Mouse (Mus musculus): ENCODE measurements around the gene Lmod3. TPM values are rescaled to one million over a fixed set of nuclear protein-coding genes. Genes with fewer than 3 reads are reported as not detected.

Gene Lmod3
- polyA plus RNA-seq, 1 experiment from 2014 or later: 0.08 TPM

GRCm38 (mm10) chr6:97240092-97240491, 12.5 kb downstream of the Lmod3 start:
- Histone ChIP-seq H3K4me3 (ENCODE audit: low read depth, low read length) (no peak overlapping the region), H3K9me3 (ENCODE audit: control insufficient read depth) (0 out of 2 replicates have a peak, but pooled peaks cover 3% of the 10 kb centered on the region), H3K9ac (ENCODE audit: low read depth, low read length) (no peak overlapping the region), H3K36me3 (ENCODE audit: control insufficient read depth, insufficient read depth) (no peaks in the 10 kb centered on the region), H3K4me1 (replicated peaks; ENCODE audit: control insufficient read depth, insufficient read depth, low read length) (no peaks in the 10 kb centered on the region), H3K4me2 (replicated peaks; ENCODE audit: low read depth) (no peak overlapping the region), H3K27ac (ENCODE audit: low read depth, low read length) (no peak overlapping the region), H3K27me3 (replicated peaks; ENCODE audit: control insufficient read depth, insufficient read depth, low read length) (no peaks in the 10 kb centered on the region)
- ATAC-seq: no peak
- TF ChIP-seq CTCF (IDR thresholded peaks at IDR 0.05; ENCODE audit: low read depth): no peak
- 91% methylated on average over 5 of the region's 5 CpGs for WGBS

DNA sequence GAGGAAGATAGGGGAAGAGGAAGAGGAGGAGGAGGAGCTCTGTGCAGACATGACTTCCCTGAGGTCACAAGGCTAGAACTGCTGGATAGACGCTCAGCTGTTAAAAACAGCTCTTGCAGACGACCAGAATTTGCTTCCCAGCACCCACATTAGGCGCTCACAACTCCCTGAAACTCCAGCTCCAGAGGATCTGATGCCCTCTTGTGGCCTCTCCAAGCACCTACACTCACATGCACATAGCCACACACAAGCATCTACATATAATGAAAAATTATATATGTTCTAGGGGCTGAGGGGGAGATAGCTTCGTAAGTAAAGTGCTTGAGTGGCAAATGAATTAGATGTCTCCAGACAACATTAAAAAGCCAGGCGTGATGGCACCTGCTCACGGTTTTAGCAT, 13.2 kb downstream of the Lmod3 start:
- ATAC-seq: no peak
- H3K4me2 ChIP-seq (replicated peaks; ENCODE audit: low read depth): no peak overlapping the region
- H3K9ac ChIP-seq (ENCODE audit: low read depth, low read length): no peak overlapping the region
- H3K4me1 ChIP-seq (replicated peaks; ENCODE audit: control insufficient read depth, insufficient read depth, low read length): no peaks in the 10 kb centered on the region
- WGBS: 94% methylated on average over 6 of the region's 6 CpGs
- H3K27ac ChIP-seq (ENCODE audit: low read depth, low read length): no peak overlapping the region
- no peaks in the 10 kb centered on the region for H3K27me3 ChIP-seq (replicated peaks; ENCODE audit: control insufficient read depth, insufficient read depth, low read length)
- 0 out of 2 replicates have a peak, but pooled peaks cover 3% of the 10 kb centered on the region for H3K9me3 ChIP-seq (ENCODE audit: control insufficient read depth)
- no peak; the same call in 1 of the 2 replicates for TF ChIP-seq CTCF (IDR thresholded peaks at IDR 0.05; ENCODE audit: low read depth)
- no peaks in the 10 kb centered on the region for H3K36me3 ChIP-seq (ENCODE audit: control insufficient read depth, insufficient read depth)
- no peak overlapping the region for H3K4me3 ChIP-seq (ENCODE audit: low read depth, low read length)

DNA sequence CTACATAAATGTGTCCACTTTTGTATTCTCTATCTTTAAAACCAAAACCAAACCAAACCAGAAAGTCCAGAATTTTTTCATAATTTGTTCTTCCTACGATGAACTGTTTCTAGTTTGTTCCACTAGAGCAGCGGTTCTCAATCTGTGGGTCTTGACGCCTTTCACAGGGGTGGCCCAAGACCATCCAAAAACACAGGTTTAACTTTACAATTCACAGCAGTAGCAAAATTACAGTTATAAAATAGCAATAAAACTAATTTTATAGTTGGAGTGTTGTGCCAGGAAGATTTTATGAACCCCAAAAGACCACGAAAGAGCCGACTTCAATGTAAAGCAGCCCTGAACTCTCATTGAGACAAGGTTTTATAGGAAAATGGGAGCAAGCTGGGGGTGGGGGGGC, 16.5 kb downstream of the Lmod3 start:
- no peak for ATAC-seq
- no peaks in the 10 kb centered on the region for H3K27me3 ChIP-seq (replicated peaks; ENCODE audit: control insufficient read depth, insufficient read depth, low read length)
- H3K4me3 ChIP-seq (ENCODE audit: low read depth, low read length): no peak overlapping the region
- H3K4me1 ChIP-seq (replicated peaks; ENCODE audit: control insufficient read depth, insufficient read depth, low read length): no peaks in the 10 kb centered on the region
- H3K27ac ChIP-seq (ENCODE audit: low read depth, low read length): no peak overlapping the region
- 89% methylated on average over 5 of the region's 5 CpGs for WGBS
- no peak for TF ChIP-seq CTCF (IDR thresholded peaks at IDR 0.05; ENCODE audit: low read depth)
- no peak overlapping the region for H3K9ac ChIP-seq (ENCODE audit: low read depth, low read length)
- H3K9me3 ChIP-seq (ENCODE audit: control insufficient read depth): 0 out of 2 replicates have a peak, but pooled peaks cover 3% of the 10 kb centered on the region
- no peak overlapping the region for H3K4me2 ChIP-seq (replicated peaks; ENCODE audit: low read depth)
- H3K36me3 ChIP-seq (ENCODE audit: control insufficient read depth, insufficient read depth): peaks cover 21% of the 10 kb centered on the region

- no peak overlapping the region for H3K27ac ChIP-seq (ENCODE audit: low read depth, low read length)
- H3K36me3 ChIP-seq (ENCODE audit: control insufficient read depth, insufficient read depth): peaks cover 29% of the 10 kb centered on the region
- no peak for ATAC-seq
- no peak overlapping the region for H3K9ac ChIP-seq (ENCODE audit: low read depth, low read length)
- no peaks in the 10 kb centered on the region for H3K27me3 ChIP-seq (replicated peaks; ENCODE audit: control insufficient read depth, insufficient read depth, low read length)
- 77% methylated on average over 7 of the region's 7 CpGs for WGBS
- no peaks in the 10 kb centered on the region for H3K4me1 ChIP-seq (replicated peaks; ENCODE audit: control insufficient read depth, insufficient read depth, low read length)
- H3K9me3 ChIP-seq (ENCODE audit: control insufficient read depth): 0 out of 2 replicates have a peak, but pooled peaks cover 3% of the 10 kb centered on the region
- H3K4me2 ChIP-seq (replicated peaks; ENCODE audit: low read depth): no peak overlapping the region
- TF ChIP-seq CTCF (IDR thresholded peaks at IDR 0.05; ENCODE audit: low read depth): no peak
- no peak overlapping the region for H3K4me3 ChIP-seq (ENCODE audit: low read depth, low read length)
Observed at GRCm38 (mm10) chr6:97234911-97235668, 17.5 kb downstream of the Lmod3 start.

GRCm38 (mm10) chr6:97227067-97227847, 25.3 kb downstream of the Lmod3 start:
- no peak overlapping the region for H3K9ac ChIP-seq (ENCODE audit: low read depth, low read length)
- no peak overlapping the region for H3K27ac ChIP-seq (ENCODE audit: low read depth, low read length)
- H3K4me3 ChIP-seq (ENCODE audit: low read depth, low read length): no peak overlapping the region
- peaks cover 32% of the 10 kb centered on the region for H3K36me3 ChIP-seq (ENCODE audit: control insufficient read depth, insufficient read depth)
- no peak for ATAC-seq
- no peaks in the 10 kb centered on the region for H3K9me3 ChIP-seq (ENCODE audit: control insufficient read depth)
- H3K4me1 ChIP-seq (replicated peaks; ENCODE audit: control insufficient read depth, insufficient read depth, low read length): no peaks in the 10 kb centered on the region; the same call in 1 of the 2 replicates
- 96% methylated on average over 9 of the region's 9 CpGs for WGBS
- no peak overlapping the region for H3K4me2 ChIP-seq (replicated peaks; ENCODE audit: low read depth)
- H3K27me3 ChIP-seq (replicated peaks; ENCODE audit: control insufficient read depth, insufficient read depth, low read length): no peaks in the 10 kb centered on the region
- TF ChIP-seq CTCF (IDR thresholded peaks at IDR 0.05; ENCODE audit: low read depth): no peak

- Histone ChIP-seq H3K4me3 (ENCODE audit: low read depth, low read length) (no peak overlapping the region), H3K4me1 (replicated peaks; ENCODE audit: control insufficient read depth, insufficient read depth, low read length) (no peaks in the 10 kb centered on the region; the same call in 1 of the 2 replicates), H3K27ac (ENCODE audit: low read depth, low read length) (no peak overlapping the region), H3K27me3 (replicated peaks; ENCODE audit: control insufficient read depth, insufficient read depth, low read length) (no peaks in the 10 kb centered on the region), H3K9me3 (ENCODE audit: control insufficient read depth) (no peaks in the 10 kb centered on the region), H3K9ac (ENCODE audit: low read depth, low read length) (no peak overlapping the region), H3K4me2 (replicated peaks; ENCODE audit: low read depth) (no peak overlapping the region), H3K36me3 (ENCODE audit: control insufficient read depth, insufficient read depth) (peaks cover 27% of the 10 kb centered on the region)
- WGBS: 83% methylated on average over 1 of the region's 1 CpGs
- no peak for TF ChIP-seq CTCF (IDR thresholded peaks at IDR 0.05; ENCODE audit: low read depth)
- ATAC-seq: no peak
Observed at GRCm38 (mm10) chr6:97226083-97226491, 26.5 kb downstream of the Lmod3 start.

Data from intestine, postnatal 0 days (tissue).